Mouse (Mus musculus): ENCODE results near the gene Sema4a.

GRCm38 (mm10) chr3:88449395-88450023, 11.5 kb downstream of the Sema4a start:
- TF ChIP-seq CTCF (IDR thresholded peaks at IDR 0.05; ENCODE audit: low read depth, low read length) = no peak
- TF ChIP-seq EP300 (IDR thresholded peaks at IDR 0.05; ENCODE audit: insufficient read depth, low read depth, low read length) = no peak
- TF ChIP-seq POLR2A (IDR thresholded peaks at IDR 0.05; ENCODE audit: insufficient read depth, low read length) = no peak
